ENCODE assay signal across 11 mouse cellular contexts in the genomic region with DNA sequence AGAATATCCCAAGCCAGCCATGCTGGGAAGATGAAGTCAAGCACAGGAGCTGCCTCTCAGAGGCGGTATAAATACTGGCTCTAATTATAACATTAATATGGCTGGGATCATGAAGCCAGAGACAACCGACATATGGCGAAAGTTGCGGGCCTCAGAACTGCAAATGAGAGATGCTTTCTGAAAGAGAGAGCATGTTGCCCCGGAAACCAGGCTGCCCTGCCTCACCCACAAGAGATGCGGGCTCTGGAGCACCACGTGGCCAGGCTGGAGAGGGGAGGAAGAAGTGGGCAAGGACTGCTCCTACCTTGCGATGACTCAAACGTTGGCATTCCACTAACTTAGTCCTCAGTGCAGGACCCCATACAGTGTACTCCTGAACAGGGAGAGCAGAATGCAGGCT.
DNase-seq lines count a peak whose midpoint lies in the region; ATAC-seq lines count a peak whose summit lies in the region.
"Had no signal": no experiment of that assay in that cellular context is flagged by ENCODE, and none has a peak within 500 bp of the region (broad histone marks: within the 10 kb centered on the region; RNA-seq: fewer than 3 reads in every experiment).

No protein-coding gene starts in this region.

- no peak overlapping the region for H3K4me3 ChIP-seq in midbrain, embryonic 11.5 days (ENCODE audit: low read depth, low read length)
- H3K4me3 ChIP-seq in midbrain, embryonic 10.5 days = no peak overlapping the region
- no peak overlapping the region for H3K4me3 ChIP-seq in midbrain, embryonic 15.5 days
- H3K4me3 ChIP-seq in intestine, embryonic 16.5 days (ENCODE audit: low read length) = no peak overlapping the region
- no peak overlapping the region for H3K4me3 ChIP-seq in embryonic facial prominence, embryonic 10.5 days
- H3K4me3 ChIP-seq: lung, embryonic 15.5 days had no signal

- no peak overlapping the region for H3K9ac ChIP-seq in midbrain, embryonic 11.5 days (ENCODE audit: low read length)
- H3K9ac ChIP-seq in midbrain, embryonic 15.5 days = no peak overlapping the region
- no peak overlapping the region for H3K9ac ChIP-seq in intestine, embryonic 16.5 days (ENCODE audit: low read depth, low read length)
- H3K9ac ChIP-seq: lung, embryonic 15.5 days had no signal

- peak; percentile 24; the same call in 1 of the 2 replicates for ATAC-seq in midbrain, embryonic 11.5 days (ENCODE audit: low FRiP score)
- ATAC-seq in midbrain, embryonic 15.5 days (replicated peaks) = peak; percentile 63; the same call in 1 of the 2 replicates
- no peak for ATAC-seq in intestine, embryonic 16.5 days
- ATAC-seq in inflammation-experienced regulatory T-cells, adult 6 months = no peak
- ATAC-seq: CD4-positive, CD25-positive, alpha-beta regulatory T cell, adult 4 months had no signal

- H3K4me1 ChIP-seq in midbrain, embryonic 11.5 days (ENCODE audit: control insufficient read depth, insufficient read depth, low read length) = no peaks in the 10 kb centered on the region; the same call in 1 of the 2 replicates
- peaks cover 8% of the 10 kb centered on the region for H3K4me1 ChIP-seq in midbrain, embryonic 10.5 days
- peaks cover 8% of the 10 kb centered on the region; the same call in 1 of the 2 replicates for H3K4me1 ChIP-seq in midbrain, embryonic 15.5 days
- H3K4me1 ChIP-seq in intestine, embryonic 16.5 days (ENCODE audit: control insufficient read depth, insufficient read depth, low read length) = no peaks in the 10 kb centered on the region
- H3K4me1 ChIP-seq in embryonic facial prominence, embryonic 10.5 days = no peaks in the 10 kb centered on the region
- H3K4me1 ChIP-seq: lung, embryonic 15.5 days had no signal

- no peaks in the 10 kb centered on the region for H3K36me3 ChIP-seq in midbrain, embryonic 11.5 days (ENCODE audit: control insufficient read depth, insufficient read depth, low read length)
- H3K36me3 ChIP-seq in midbrain, embryonic 10.5 days = no peaks in the 10 kb centered on the region
- H3K36me3 ChIP-seq in midbrain, embryonic 15.5 days (replicated peaks) = no peaks in the 10 kb centered on the region
- H3K36me3 ChIP-seq in intestine, embryonic 16.5 days (ENCODE audit: control insufficient read depth, insufficient read depth, low read length) = no peaks in the 10 kb centered on the region
- H3K36me3 ChIP-seq in embryonic facial prominence, embryonic 10.5 days (replicated peaks) = no peaks in the 10 kb centered on the region
- H3K36me3 ChIP-seq: lung, embryonic 15.5 days had no signal

- H3K4me2 ChIP-seq in midbrain, embryonic 11.5 days = no peak overlapping the region
- H3K4me2 ChIP-seq in midbrain, embryonic 15.5 days = no peak overlapping the region
- H3K4me2 ChIP-seq in intestine, embryonic 16.5 days (ENCODE audit: low read depth, low read length) = no peak overlapping the region
- H3K4me2 ChIP-seq: lung, embryonic 15.5 days had no signal

- no peaks in the 10 kb centered on the region for H3K27me3 ChIP-seq in midbrain, embryonic 11.5 days (ENCODE audit: control insufficient read depth, insufficient read depth, low read length)
- H3K27me3 ChIP-seq in midbrain, embryonic 10.5 days (ENCODE audit: low read depth, poor library complexity, severe bottlenecking) = no peaks in the 10 kb centered on the region
- no peaks in the 10 kb centered on the region for H3K27me3 ChIP-seq in midbrain, embryonic 15.5 days (replicated peaks)
- H3K27me3 ChIP-seq in intestine, embryonic 16.5 days (replicated peaks; ENCODE audit: control insufficient read depth, insufficient read depth, low read length) = no peaks in the 10 kb centered on the region
- no peaks in the 10 kb centered on the region for H3K27me3 ChIP-seq in embryonic facial prominence, embryonic 10.5 days (replicated peaks; ENCODE audit: low read depth, poor library complexity, severe bottlenecking)
- H3K27me3 ChIP-seq: lung, embryonic 15.5 days had no signal

- DNase-seq in midbrain, embryonic 11.5 days (ENCODE audit: low spot score, missing footprints) = no peak
- no peak for DNase-seq in midbrain, embryonic 10.5 days (ENCODE audit: low spot score)
- DNase-seq in layer of hippocampus, adult 18-20 months (ENCODE audit: low spot score in 2 of 2) = peak; percentile 44 to 66
- no peak for DNase-seq in kidney, adult 9 months
- no peak for DNase-seq in embryonic facial prominence, embryonic 10.5 days (ENCODE audit: low spot score)
- DNase-seq: kidney, adult 8-10 months had no signal

- 70% methylated on average over 9 of the region's 9 CpGs for WGBS in midbrain, embryonic 11.5 days
- 74% methylated on average over 9 of the region's 9 CpGs for WGBS in midbrain, embryonic 10.5 days
- WGBS in midbrain, embryonic 15.5 days = 47% methylated on average over 9 of the region's 9 CpGs
- 72% methylated on average over 9 of the region's 9 CpGs for WGBS in intestine, embryonic 16.5 days
- 87% methylated on average over 9 of the region's 9 CpGs for WGBS in embryonic facial prominence, embryonic 10.5 days

- no peaks in the 10 kb centered on the region for H3K9me3 ChIP-seq in midbrain, embryonic 11.5 days (ENCODE audit: control insufficient read depth, low read length)
- H3K9me3 ChIP-seq in midbrain, embryonic 10.5 days (replicated peaks) = no peaks in the 10 kb centered on the region
- no peaks in the 10 kb centered on the region for H3K9me3 ChIP-seq in midbrain, embryonic 15.5 days
- H3K9me3 ChIP-seq in intestine, embryonic 16.5 days (ENCODE audit: control insufficient read depth, low read length) = no peaks in the 10 kb centered on the region
- no peaks in the 10 kb centered on the region for H3K9me3 ChIP-seq in embryonic facial prominence, embryonic 10.5 days
- H3K9me3 ChIP-seq: lung, embryonic 15.5 days had no signal

- no peak overlapping the region for H3K27ac ChIP-seq in midbrain, embryonic 11.5 days (ENCODE audit: low read depth, low read length)
- no peak overlapping the region; the same call in 1 of the 2 replicates for H3K27ac ChIP-seq in midbrain, embryonic 10.5 days (replicated peaks)
- H3K27ac ChIP-seq in midbrain, embryonic 15.5 days = no peak overlapping the region
- no peak overlapping the region for H3K27ac ChIP-seq in intestine, embryonic 16.5 days (ENCODE audit: low read length)
- H3K27ac ChIP-seq in embryonic facial prominence, embryonic 10.5 days (replicated peaks) = no peak overlapping the region; the same call in 1 of the 2 replicates
- H3K27ac ChIP-seq: lung, embryonic 15.5 days had no signal

Comparison
In these comparisons a context has a peak if more than half of its experiments do, and no peak if none do; other contexts are left out.
1. ATAC-seq: peak in midbrain, embryonic 11.5 days (single experiment) and midbrain, embryonic 15.5 days (single experiment); none in intestine, embryonic 16.5 days (single experiment) and inflammation-experienced regulatory T-cells, adult 6 months (single experiment).
2. DNase-seq: peak in layer of hippocampus, adult 18-20 months (2 of 2); none in midbrain, embryonic 11.5 days (single experiment), midbrain, embryonic 10.5 days (single experiment), kidney, adult 9 months (single experiment) and embryonic facial prominence, embryonic 10.5 days (single experiment).